Mouse (Mus musculus): ENCODE data around the gene Zfp280b. TPM values are rescaled to one million over a fixed set of nuclear protein-coding genes. Genes with fewer than 3 reads are reported as not detected.
"Not testable (repeated sequence)": the region's sequence is repeated elsewhere in the genome, so short reads cannot be mapped to it uniquely, and the experiment has no call there.

The Zfp280b gene
- polyA plus RNA-seq, 1 experiment from 2014 or later: 12.2 TPM

DNA sequence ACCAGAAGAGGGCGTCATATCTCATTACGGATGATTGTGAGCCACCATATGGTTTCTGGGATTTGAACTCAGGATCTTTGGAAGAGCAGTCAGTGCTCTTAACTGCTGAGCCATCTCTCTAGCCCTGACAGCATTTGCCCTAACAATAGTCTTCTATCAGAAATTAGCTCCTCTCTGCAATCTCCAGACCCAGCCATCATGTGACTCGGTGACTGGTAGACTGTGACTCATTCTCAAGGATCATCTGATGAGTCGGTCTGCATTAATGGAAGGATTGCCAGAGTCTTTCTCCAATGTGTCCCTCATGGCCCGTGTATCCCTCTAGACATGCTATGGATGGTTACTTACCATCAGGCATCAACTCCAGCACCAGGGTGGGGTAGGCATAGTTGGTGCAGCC lies 39.6 kb downstream of the Zfp280b start:
- ATAC-seq; H3K4me2 ChIP-seq (ENCODE audit: low read length); DNase-seq (ENCODE audit: low spot score); H3K9me3 ChIP-seq (replicated peaks; ENCODE audit: control insufficient read depth, low read length); H3K9ac ChIP-seq (ENCODE audit: low read length); H3K27me3 ChIP-seq (replicated peaks; ENCODE audit: control insufficient read depth, insufficient read depth, low read length); H3K4me3 ChIP-seq (ENCODE audit: low read depth, low read length); H3K36me3 ChIP-seq (ENCODE audit: control insufficient read depth, insufficient read depth, low read length); H3K27ac ChIP-seq (ENCODE audit: low read depth, low read length); H3K4me1 ChIP-seq (ENCODE audit: control insufficient read depth, insufficient read depth, low read length): not testable (repeated sequence)
- WGBS: 95% methylated on average over 5 of the region's 5 CpGs

GRCm38 (mm10) chr10:76077008-76077407 lies 44.6 kb downstream of the Zfp280b start:
- H3K4me1 ChIP-seq (ENCODE audit: control insufficient read depth, insufficient read depth, low read length); H3K9me3 ChIP-seq (replicated peaks; ENCODE audit: control insufficient read depth, low read length); ATAC-seq; H3K36me3 ChIP-seq (ENCODE audit: control insufficient read depth, insufficient read depth, low read length); DNase-seq (ENCODE audit: low spot score); H3K9ac ChIP-seq (ENCODE audit: low read length); H3K27ac ChIP-seq (ENCODE audit: low read depth, low read length); H3K4me2 ChIP-seq (ENCODE audit: low read length); H3K27me3 ChIP-seq (replicated peaks; ENCODE audit: control insufficient read depth, insufficient read depth, low read length); H3K4me3 ChIP-seq (ENCODE audit: low read depth, low read length): not testable (repeated sequence)
- 96% methylated on average over 2 of the region's 2 CpGs for WGBS

Small RNAs within 50 kb of the gene (microRNA-seq; reads per million reads assigned to microRNA genes)
- gene Mir6409: not detected

Other genes with a start within 250 kb of the Zfp280b start
- gene Gstt1, start 234.1 kb upstream of the Zfp280b start, polyA plus RNA-seq (2014; fragmentation: Nextera tagmentation; extraction: Ambion mirVana): 11.5 and 13.0 TPM in 2 replicates
- not detected in 2 replicates for gene Gstt4, start 210.1 kb upstream of the Zfp280b start, polyA plus RNA-seq (2014; fragmentation: Nextera tagmentation; extraction: Ambion mirVana)
- gene Gstt2, start 195.2 kb upstream of the Zfp280b start, polyA plus RNA-seq (2014; fragmentation: Nextera tagmentation; extraction: Ambion mirVana): 4.1 and 6.0 TPM in 2 replicates
- gene Mif, start 172.4 kb upstream of the Zfp280b start, polyA plus RNA-seq (2014; fragmentation: Nextera tagmentation; extraction: Ambion mirVana): 1,715 and 2,306 TPM in 2 replicates
- 1.6 and 1.7 TPM in 2 replicates for gene Derl3, start 139.2 kb upstream of the Zfp280b start, polyA plus RNA-seq (2014; fragmentation: Nextera tagmentation; extraction: Ambion mirVana)
- gene Smarcb1, start 111.0 kb upstream of the Zfp280b start, polyA plus RNA-seq (2014; fragmentation: Nextera tagmentation; extraction: Ambion mirVana): 253 and 292 TPM in 2 replicates
- gene Chchd10, start 99.5 kb upstream of the Zfp280b start, polyA plus RNA-seq (2014; fragmentation: Nextera tagmentation; extraction: Ambion mirVana): 32.7 TPM in 2 replicates
- gene Mmp11, start 96.2 kb upstream of the Zfp280b start, polyA plus RNA-seq (2014; fragmentation: Nextera tagmentation; extraction: Ambion mirVana): 19.4 and 25.1 TPM in 2 replicates
- gene Gm867, start 92.0 kb upstream of the Zfp280b start, polyA plus RNA-seq (2014; fragmentation: Nextera tagmentation; extraction: Ambion mirVana): not detected in 2 replicates
- gene Vpreb3, start 89.6 kb upstream of the Zfp280b start, polyA plus RNA-seq (2014; fragmentation: Nextera tagmentation; extraction: Ambion mirVana): 0.63 TPM in 1 of 2 replicates, not detected in the other
- not detected in 2 replicates for gene Gm5134, start 78.1 kb upstream of the Zfp280b start, polyA plus RNA-seq (2014; fragmentation: Nextera tagmentation; extraction: Ambion mirVana)
- not detected in 2 replicates for gene Slc5a4b, start 78.3 kb downstream of the Zfp280b start, polyA plus RNA-seq (2014; fragmentation: Nextera tagmentation; extraction: Ambion mirVana)
- gene Slc5a4a, start 114.8 kb downstream of the Zfp280b start, polyA plus RNA-seq (2014; fragmentation: Nextera tagmentation; extraction: Ambion mirVana): not detected in 2 replicates
- gene Prmt2, start 205.2 kb downstream of the Zfp280b start, polyA plus RNA-seq (2014; fragmentation: Nextera tagmentation; extraction: Ambion mirVana): 279 and 307 TPM in 2 replicates
- gene S100b, start 221.2 kb downstream of the Zfp280b start, polyA plus RNA-seq (2014; fragmentation: Nextera tagmentation; extraction: Ambion mirVana): 0.42 and 0.77 TPM in 2 replicates